Mouse (Mus musculus): ENCODE results near the gene Prg3. TPM values are rescaled to one million over a fixed set of nuclear protein-coding genes. Genes with fewer than 3 reads are reported as not detected.
A peak's percentile ranks its signal among the peaks of the same experiment; 100 is the strongest.

Prg3 gene
- total and polyA plus RNA-seq, 2 experiments from 2014 or later = not detected

DNA sequence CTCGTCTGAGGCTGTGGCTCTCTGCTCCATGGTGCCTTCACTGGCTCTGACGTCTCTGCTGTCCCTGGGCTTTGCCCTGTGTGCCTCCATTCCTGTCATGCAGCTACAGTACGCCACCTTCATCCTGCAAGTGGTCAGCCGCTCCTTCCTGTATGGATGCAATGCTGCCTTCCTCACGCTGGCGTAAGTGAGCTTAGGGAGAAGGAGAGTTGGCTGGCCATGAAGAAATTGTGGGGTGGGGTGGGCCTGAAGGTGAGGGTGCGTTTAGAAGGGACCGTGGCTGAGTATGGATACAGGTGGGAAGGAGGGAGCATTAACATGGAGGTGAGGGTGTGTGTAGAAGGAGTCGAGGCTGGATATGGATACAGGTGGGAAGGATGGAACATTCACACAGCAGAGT is 32.6 kb upstream of the Prg3 start:
- no peak overlapping the region for H3K27ac ChIP-seq (ENCODE audit: low read depth, low read length)
- ATAC-seq (ENCODE audit: low FRiP score) (no peak), DNase-seq (ENCODE audit: low spot score) (no peak)
- H3K9ac ChIP-seq (replicated peaks; ENCODE audit: low read length, poor library complexity, severe bottlenecking) = no peak overlapping the region
- no peak for TF ChIP-seq CTCF (IDR thresholded peaks at IDR 0.05)
- no peaks in the 10 kb centered on the region for H3K36me3 ChIP-seq (ENCODE audit: insufficient read depth, low read length)
- H3K4me2 ChIP-seq (ENCODE audit: low read depth, low read length, poor library complexity, severe bottlenecking) = no peak overlapping the region
- no peaks in the 10 kb centered on the region for H3K9me3 ChIP-seq (ENCODE audit: low read length)
- no peaks in the 10 kb centered on the region for H3K4me1 ChIP-seq (ENCODE audit: insufficient read depth, low read length)
- 89% methylated on average over 9 of the region's 9 CpGs for WGBS
- H3K4me3 ChIP-seq (ENCODE audit: low read depth, low read length) = no peak overlapping the region
- H3K27me3 ChIP-seq (ENCODE audit: insufficient read depth, low read length) = no peaks in the 10 kb centered on the region

DNA sequence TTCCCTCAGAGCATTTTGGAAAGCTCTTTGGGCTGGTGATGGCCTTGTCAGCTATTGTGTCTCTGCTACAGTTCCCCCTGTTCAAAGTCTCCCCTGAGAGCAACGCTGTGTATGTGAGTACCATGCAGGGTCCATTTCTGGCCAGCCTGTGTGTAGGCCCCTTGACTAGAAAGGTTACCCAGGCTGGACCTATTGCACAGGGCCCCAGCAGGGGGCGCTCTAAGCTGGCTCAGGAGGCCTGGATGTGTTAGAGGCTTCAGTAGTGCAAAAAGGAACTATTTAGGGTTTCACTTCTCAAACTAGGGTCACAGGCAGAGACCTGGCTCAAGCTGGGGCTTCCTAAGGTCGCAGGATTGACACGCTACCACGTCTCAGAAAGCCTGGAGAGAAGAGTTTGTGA is 31.7 kb upstream of the Prg3 start:
- WGBS = 59% methylated on average over 5 of the region's 5 CpGs
- no peak for ATAC-seq (ENCODE audit: low FRiP score)

DNA sequence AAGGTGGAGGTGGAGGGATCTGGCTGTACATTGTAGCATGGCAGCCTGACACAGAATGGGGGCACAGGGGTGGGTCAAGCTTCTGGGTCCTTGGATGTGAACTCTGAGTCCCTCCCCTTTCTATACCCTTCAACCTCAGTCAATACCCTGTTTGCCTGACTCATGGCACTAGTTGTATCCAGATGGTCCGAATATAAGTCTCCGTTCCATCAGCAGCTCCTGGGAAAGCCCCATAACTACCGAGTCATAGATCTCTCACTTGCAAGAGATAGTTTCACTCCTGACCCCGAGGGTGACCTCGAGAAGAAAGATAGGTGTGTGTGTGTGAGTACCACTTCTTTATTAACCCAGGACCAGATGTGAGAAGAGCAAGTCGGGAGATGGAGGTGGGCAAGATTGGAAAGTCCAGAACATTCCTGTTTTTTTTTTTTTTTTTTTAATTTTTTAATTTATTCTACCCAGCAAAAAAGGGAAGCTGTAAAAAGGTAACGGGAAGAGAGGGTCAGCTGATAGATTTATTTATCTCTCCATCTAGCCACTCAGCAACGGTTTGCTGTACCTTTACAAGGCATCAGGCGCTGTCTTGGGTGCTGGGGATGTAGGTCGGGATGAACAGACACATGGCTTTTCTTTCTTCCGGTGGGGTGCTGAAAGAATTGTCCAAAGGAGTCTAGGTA is 29.3 kb upstream of the Prg3 start:
- H3K27ac ChIP-seq (ENCODE audit: low read depth, low read length) = no peak overlapping the region
- H3K4me1 ChIP-seq (ENCODE audit: insufficient read depth, low read length) = no peaks in the 10 kb centered on the region
- no peak for TF ChIP-seq CTCF (IDR thresholded peaks at IDR 0.05)
- no peaks in the 10 kb centered on the region for H3K9me3 ChIP-seq (ENCODE audit: low read length)
- H3K4me3 ChIP-seq (ENCODE audit: low read depth, low read length) = no peak overlapping the region
- H3K36me3 ChIP-seq (ENCODE audit: insufficient read depth, low read length) = no peaks in the 10 kb centered on the region
- WGBS = 95% methylated on average over 11 of the region's 11 CpGs
- DNase-seq (ENCODE audit: low spot score) = no peak
- H3K4me2 ChIP-seq (ENCODE audit: low read depth, low read length, poor library complexity, severe bottlenecking) = no peak overlapping the region
- H3K9ac ChIP-seq (replicated peaks; ENCODE audit: low read length, poor library complexity, severe bottlenecking) = no peak overlapping the region
- H3K27me3 ChIP-seq (ENCODE audit: insufficient read depth, low read length) = no peaks in the 10 kb centered on the region
- ATAC-seq (ENCODE audit: low FRiP score) = no peak

More for the DNA sequence above, 31.7 kb upstream of the Prg3 start:
- H3K36me3 ChIP-seq (ENCODE audit: insufficient read depth, low read length) = no peaks in the 10 kb centered on the region
- DNase-seq (ENCODE audit: low spot score) = peak; percentile 27
- no peak overlapping the region for H3K27ac ChIP-seq (ENCODE audit: low read depth, low read length)
- H3K4me3 ChIP-seq (ENCODE audit: low read depth, low read length) = no peak overlapping the region
- TF ChIP-seq CTCF (IDR thresholded peaks at IDR 0.05) = peak; percentile 67
- no peaks in the 10 kb centered on the region for H3K9me3 ChIP-seq (ENCODE audit: low read length)
- H3K4me2 ChIP-seq (ENCODE audit: low read depth, low read length, poor library complexity, severe bottlenecking) = no peak overlapping the region
- no peak overlapping the region for H3K9ac ChIP-seq (replicated peaks; ENCODE audit: low read length, poor library complexity, severe bottlenecking)
- H3K4me1 ChIP-seq (ENCODE audit: insufficient read depth, low read length) = no peaks in the 10 kb centered on the region
- no peaks in the 10 kb centered on the region for H3K27me3 ChIP-seq (ENCODE audit: insufficient read depth, low read length)

DNA sequence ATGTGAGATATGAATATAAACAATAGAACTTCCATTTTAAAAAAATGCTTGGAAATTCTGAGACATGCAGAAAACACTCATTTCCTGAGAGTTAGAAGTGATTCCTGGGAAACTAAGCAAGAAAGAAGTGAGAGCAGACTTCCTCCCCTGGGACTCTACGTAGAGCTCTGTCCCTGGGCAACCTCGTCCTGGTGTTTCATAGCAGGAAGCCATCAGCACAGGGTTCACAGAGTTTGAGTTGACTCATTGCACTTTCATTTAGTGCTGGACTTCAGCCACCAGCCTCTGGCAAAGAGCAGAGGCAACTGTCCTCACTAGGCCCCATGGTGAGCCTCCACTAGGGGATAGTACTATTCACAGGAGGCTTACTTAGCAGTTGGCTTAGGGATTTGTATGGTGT is 26.7 kb upstream of the Prg3 start:
- DNase-seq (ENCODE audit: low spot score) (no peak), ATAC-seq (ENCODE audit: low FRiP score) (no peak)
- Histone ChIP-seq H3K27ac (ENCODE audit: low read depth, low read length) (no peak overlapping the region), H3K36me3 (ENCODE audit: insufficient read depth, low read length) (no peaks in the 10 kb centered on the region), H3K4me2 (ENCODE audit: low read depth, low read length, poor library complexity, severe bottlenecking) (no peak overlapping the region), H3K9ac (replicated peaks; ENCODE audit: low read length, poor library complexity, severe bottlenecking) (no peak overlapping the region), H3K4me1 (ENCODE audit: insufficient read depth, low read length) (no peaks in the 10 kb centered on the region), H3K9me3 (ENCODE audit: low read length) (no peaks in the 10 kb centered on the region), H3K27me3 (ENCODE audit: insufficient read depth, low read length) (no peaks in the 10 kb centered on the region), H3K4me3 (ENCODE audit: low read depth, low read length) (no peak overlapping the region)
- 67% methylated on average over 2 of the region's 2 CpGs for WGBS
- no peak for TF ChIP-seq CTCF (IDR thresholded peaks at IDR 0.05)

DNA sequence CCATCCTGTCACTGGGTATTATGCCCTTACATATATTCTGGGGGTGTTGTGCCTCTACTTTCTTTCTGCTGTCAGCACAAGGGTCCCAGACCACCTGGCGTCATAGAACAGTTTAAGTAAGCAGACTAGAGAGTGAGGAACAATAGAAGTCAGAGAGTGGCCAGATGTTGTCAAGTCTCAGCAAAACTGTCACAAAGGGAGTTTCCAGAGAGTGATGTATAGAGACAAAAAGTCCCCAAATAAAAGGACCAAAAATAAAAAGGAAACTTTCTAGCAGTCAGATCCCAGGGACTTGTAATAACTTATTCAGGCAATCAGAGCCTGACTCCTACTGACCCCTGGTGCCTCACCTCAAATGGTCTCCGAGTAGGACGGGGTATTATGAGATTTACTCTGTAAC is 26.1 kb upstream of the Prg3 start:
- Histone ChIP-seq H3K27me3 (ENCODE audit: insufficient read depth, low read length) (no peaks in the 10 kb centered on the region), H3K9me3 (ENCODE audit: low read length) (no peaks in the 10 kb centered on the region), H3K9ac (replicated peaks; ENCODE audit: low read length, poor library complexity, severe bottlenecking) (no peak overlapping the region), H3K27ac (ENCODE audit: low read depth, low read length) (no peak overlapping the region), H3K4me2 (ENCODE audit: low read depth, low read length, poor library complexity, severe bottlenecking) (no peak overlapping the region), H3K36me3 (ENCODE audit: insufficient read depth, low read length) (no peaks in the 10 kb centered on the region), H3K4me3 (ENCODE audit: low read depth, low read length) (no peak overlapping the region), H3K4me1 (ENCODE audit: insufficient read depth, low read length) (no peaks in the 10 kb centered on the region)
- WGBS = 57% methylated on average over 3 of the region's 3 CpGs
- no peak for DNase-seq (ENCODE audit: low spot score)
- ATAC-seq (ENCODE audit: low FRiP score) = no peak
- TF ChIP-seq CTCF (IDR thresholded peaks at IDR 0.05) = no peak

DNA sequence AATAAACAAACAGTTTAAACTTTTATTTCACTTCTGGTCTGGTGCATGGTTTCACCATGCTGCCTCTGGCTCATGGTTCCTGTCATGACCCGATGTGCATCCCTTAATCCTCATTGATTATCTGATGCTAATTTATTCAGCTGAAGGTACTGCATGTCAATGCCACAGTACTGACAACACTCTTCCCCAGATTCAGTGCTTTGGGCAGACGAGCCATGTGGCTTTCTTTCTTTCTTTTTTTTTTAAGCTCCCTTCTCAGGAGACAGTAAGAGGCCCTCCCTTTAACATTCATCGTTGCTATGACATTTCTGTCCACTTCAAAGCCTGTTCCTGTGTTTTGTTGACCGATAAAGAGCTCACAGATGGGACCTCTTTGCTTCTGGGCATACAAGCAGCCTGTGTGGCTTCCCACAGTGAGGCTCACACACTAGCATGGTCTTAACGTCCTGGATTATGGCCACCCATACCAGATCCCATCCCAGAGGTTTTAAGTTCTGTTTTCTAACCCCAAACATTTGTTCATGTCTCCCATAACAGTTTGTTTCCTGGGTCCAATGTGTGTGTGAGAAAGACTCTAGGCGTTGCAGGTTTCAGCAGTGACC is 25.0 kb upstream of the Prg3 start:
- H3K9me3 ChIP-seq (ENCODE audit: low read length) = no peaks in the 10 kb centered on the region
- DNase-seq (ENCODE audit: low spot score) = no peak
- no peak overlapping the region for H3K4me2 ChIP-seq (ENCODE audit: low read depth, low read length, poor library complexity, severe bottlenecking)
- H3K27me3 ChIP-seq (ENCODE audit: insufficient read depth, low read length) = no peaks in the 10 kb centered on the region
- 14% methylated on average over 6 of the region's 6 CpGs for WGBS
- no peak overlapping the region for H3K4me3 ChIP-seq (ENCODE audit: low read depth, low read length)
- no peaks in the 10 kb centered on the region for H3K36me3 ChIP-seq (ENCODE audit: insufficient read depth, low read length)
- TF ChIP-seq CTCF (IDR thresholded peaks at IDR 0.05) = no peak
- no peak overlapping the region for H3K9ac ChIP-seq (replicated peaks; ENCODE audit: low read length, poor library complexity, severe bottlenecking)
- H3K4me1 ChIP-seq (ENCODE audit: insufficient read depth, low read length) = no peaks in the 10 kb centered on the region
- no peak overlapping the region for H3K27ac ChIP-seq (ENCODE audit: low read depth, low read length)
- no peak for ATAC-seq (ENCODE audit: low FRiP score)

Data from midbrain, postnatal 0 days (tissue).